Mouse (Mus musculus): Measurements from ENCODE around the gene Inha.

- no peak for TF ChIP-seq FLI1 (IDR thresholded peaks at IDR 0.05; ENCODE audit: low read length)
- TF ChIP-seq GATA1 (IDR thresholded peaks at IDR 0.05; ENCODE audit: borderline replicate concordance, low read length), result no peak
Observed at GRCm38 (mm10) chr1:75502945-75503650, 3.8 kb upstream of the Inha start.

Data from megakaryocyte, embryonic 14.5 days (primary cell).